Mouse (Mus musculus) liver, embryonic 13.5 days (tissue): ENCODE measurements at regions not wholly inside any gene's neighbourhood (a gene's known extent, or its start where the extent isn't known, plus 50 kb on each side); places are given as distances from the start of the nearest gene placed in this dataset.
A peak's percentile ranks its signal among the peaks of the same experiment; 100 is the strongest.
"Not testable (repeated sequence)": the region's sequence is repeated elsewhere in the genome, so short reads cannot be mapped to it uniquely, and the experiment has no call there.

Source experiments
- ATAC-seq: fragments of 200-750 bp; cut with Nextera tagmentation; 2 replicates; pipeline ENCODE4 v1.8.0; 2017; ENCODE audit warnings: low read depth, mild to moderate bottlenecking, moderate number of reproducible peaks, moderate library complexity
- DNase-seq: peaks from one replicate; pipeline ENCODE4 v3.0.0; 2022
- H3K27ac ChIP-seq: fragments of 300-500 bp; sonication (generic); 2 replicates; pipeline ENCODE4 v1.5.1; 2015; ENCODE audit warnings: moderate library complexity, mild to moderate bottlenecking, inconsistent platforms
- H3K27me3 ChIP-seq: fragments of 300-500 bp; sonication (generic); 2 replicates; pipeline ENCODE4 v1.6.1; 2015; ENCODE audit warnings: mild to moderate bottlenecking, inconsistent platforms
- H3K36me3 ChIP-seq: fragments of 300-500 bp; sonication (generic); 2 replicates; pipeline ENCODE4 v1.6.1; 2015; ENCODE audit warnings: mild to moderate bottlenecking, inconsistent platforms
- H3K4me1 ChIP-seq: fragments of 300-500 bp; sonication (generic); replicated peaks from 2 replicates; pipeline ENCODE4 v1.6.1; 2015; ENCODE audit warnings: inconsistent platforms
- H3K4me2 ChIP-seq: fragments of 300-500 bp; sonication (generic); 2 replicates; pipeline ENCODE4 v1.6.1; 2015; ENCODE audit warnings: inconsistent platforms, mild to moderate bottlenecking, moderate library complexity
- H3K4me3 ChIP-seq: fragments of 300-500 bp; sonication (generic); replicated peaks from 2 replicates; pipeline ENCODE4 v1.5.1; 2015; ENCODE audit warnings: mild to moderate bottlenecking, inconsistent platforms
- H3K9ac ChIP-seq: fragments of 300-500 bp; sonication (generic); 2 replicates; pipeline ENCODE4 v1.6.1; 2015; ENCODE audit warnings: mild to moderate bottlenecking, inconsistent platforms
- H3K9me3 ChIP-seq: fragments of 300-500 bp; sonication (generic); replicated peaks from 2 replicates; pipeline ENCODE4 v1.6.1; 2016; ENCODE audit warnings: inconsistent platforms
- WGBS: fragments of 180-500 bp; shearing (Covaris S2); methylation state at CpG from one replicate; pipeline ENCODE4 v1.1.7; 2015; ENCODE audit not compliant: insufficient replicate concordance; 5-methylcytosine and 5-hydroxymethylcytosine counted together

GRCm38 (mm10) chr16:55575609-55576283 lies 263.0 kb downstream of the Nfkbiz start:
- H3K4me3 ChIP-seq, H3K36me3 ChIP-seq, H3K9me3 ChIP-seq, DNase-seq, H3K9ac ChIP-seq, H3K27me3 ChIP-seq, H3K27ac ChIP-seq, H3K4me2 ChIP-seq, ATAC-seq, H3K4me1 ChIP-seq: not testable (repeated sequence)
- 53% methylated on average over 2 of the region's 2 CpGs for WGBS

- Histone ChIP-seq H3K27ac (no peak overlapping the region), H3K27me3 (no peaks in the 10 kb centered on the region), H3K36me3 (no peaks in the 10 kb centered on the region), H3K9ac (no peak overlapping the region), H3K9me3 (no peaks in the 10 kb centered on the region), H3K4me1 (no peaks in the 10 kb centered on the region), H3K4me3 (no peak overlapping the region), H3K4me2 (no peak overlapping the region)
- WGBS: 58% methylated on average over 7 of the region's 7 CpGs
- ATAC-seq (no peak), DNase-seq (no peak)
Observed at GRCm38 (mm10) chr16:55571106-55571505, 267.6 kb downstream of the Nfkbiz start.

GRCm38 (mm10) chr16:55570097-55570496 lies 268.6 kb downstream of the Nfkbiz start:
- H3K4me1 ChIP-seq: no peaks in the 10 kb centered on the region
- H3K9ac ChIP-seq: no peak overlapping the region
- no peak overlapping the region for H3K4me3 ChIP-seq
- ATAC-seq (no peak), DNase-seq (no peak)
- no peaks in the 10 kb centered on the region for H3K27me3 ChIP-seq
- 70% methylated on average over 5 of the region's 5 CpGs for WGBS
- no peaks in the 10 kb centered on the region for H3K9me3 ChIP-seq
- H3K4me2 ChIP-seq: no peak overlapping the region
- H3K36me3 ChIP-seq: no peaks in the 10 kb centered on the region
- H3K27ac ChIP-seq: no peak overlapping the region

GRCm38 (mm10) chr16:55555821-55556535 lies 258.2 kb upstream of the Zpld1 start:
- WGBS: 57% methylated on average over 10 of the region's 10 CpGs
- Histone ChIP-seq H3K4me1 (no peaks in the 10 kb centered on the region), H3K27ac (no peak overlapping the region), H3K4me2 (no peak overlapping the region), H3K27me3 (no peaks in the 10 kb centered on the region), H3K36me3 (no peaks in the 10 kb centered on the region), H3K4me3 (no peak overlapping the region), H3K9ac (no peak overlapping the region), H3K9me3 (no peaks in the 10 kb centered on the region)
- ATAC-seq: no peak
- DNase-seq: no peak

- no peak overlapping the region for H3K4me2 ChIP-seq
- H3K4me3 ChIP-seq: no peak overlapping the region
- H3K36me3 ChIP-seq: no peaks in the 10 kb centered on the region
- peak; percentile 0 for DNase-seq
- H3K4me1 ChIP-seq: no peaks in the 10 kb centered on the region
- no peaks in the 10 kb centered on the region for H3K9me3 ChIP-seq
- H3K9ac ChIP-seq: no peak overlapping the region
- 8% methylated on average over 6 of the region's 6 CpGs for WGBS
- no peak overlapping the region for H3K27ac ChIP-seq
- ATAC-seq: peak; percentile 62
- no peaks in the 10 kb centered on the region for H3K27me3 ChIP-seq
Observed at GRCm38 (mm10) chr16:55555224-55555623, 257.4 kb upstream of the Zpld1 start.

- Histone ChIP-seq H3K27me3 (no peaks in the 10 kb centered on the region), H3K4me3 (no peak overlapping the region), H3K4me1 (no peaks in the 10 kb centered on the region), H3K9ac (no peak overlapping the region), H3K27ac (no peak overlapping the region), H3K36me3 (no peaks in the 10 kb centered on the region), H3K4me2 (no peak overlapping the region), H3K9me3 (no peaks in the 10 kb centered on the region)
- 55% methylated on average over 4 of the region's 4 CpGs for WGBS
- no peak for ATAC-seq
- DNase-seq: no peak
Observed at GRCm38 (mm10) chr16:55553896-55554295, 256.1 kb upstream of the Zpld1 start.

- no peak for DNase-seq
- Histone ChIP-seq H3K4me2 (no peak overlapping the region), H3K4me3 (no peak overlapping the region), H3K36me3 (no peaks in the 10 kb centered on the region), H3K27me3 (no peaks in the 10 kb centered on the region), H3K27ac (no peak overlapping the region), H3K4me1 (no peaks in the 10 kb centered on the region), H3K9ac (no peak overlapping the region), H3K9me3 (no peaks in the 10 kb centered on the region)
- WGBS: 76% methylated on average over 1 of the region's 1 CpGs
- ATAC-seq: no peak
Observed at GRCm38 (mm10) chr16:55551348-55551747, 253.6 kb upstream of the Zpld1 start.

GRCm38 (mm10) chr16:55550649-55551312 lies 253.0 kb upstream of the Zpld1 start:
- 59% methylated on average over 4 of the region's 4 CpGs for WGBS
- no peaks in the 10 kb centered on the region for H3K36me3 ChIP-seq
- DNase-seq (no peak), ATAC-seq (no peak)
- no peaks in the 10 kb centered on the region for H3K9me3 ChIP-seq
- H3K27ac ChIP-seq: no peak overlapping the region
- H3K27me3 ChIP-seq: no peaks in the 10 kb centered on the region
- H3K4me3 ChIP-seq: no peak overlapping the region
- no peaks in the 10 kb centered on the region for H3K4me1 ChIP-seq
- H3K4me2 ChIP-seq: no peak overlapping the region
- H3K9ac ChIP-seq: no peak overlapping the region

GRCm38 (mm10) chr16:55547095-55547494 lies 249.3 kb upstream of the Zpld1 start:
- Histone ChIP-seq H3K4me3 (no peak overlapping the region), H3K4me2 (no peak overlapping the region), H3K9ac (no peak overlapping the region), H3K4me1 (no peaks in the 10 kb centered on the region), H3K27ac (no peak overlapping the region), H3K36me3 (no peaks in the 10 kb centered on the region), H3K27me3 (no peaks in the 10 kb centered on the region), H3K9me3 (no peaks in the 10 kb centered on the region)
- WGBS: 71% methylated on average over 2 of the region's 2 CpGs
- ATAC-seq (no peak), DNase-seq (no peak)

GRCm38 (mm10) chr16:55540336-55541015 lies 242.7 kb upstream of the Zpld1 start:
- no peak overlapping the region for H3K4me2 ChIP-seq
- H3K9ac ChIP-seq: no peak overlapping the region
- no peaks in the 10 kb centered on the region for H3K4me1 ChIP-seq
- no peaks in the 10 kb centered on the region for H3K9me3 ChIP-seq
- ATAC-seq: no peak
- WGBS: 52% methylated on average over 3 of the region's 3 CpGs
- H3K4me3 ChIP-seq: no peak overlapping the region
- no peaks in the 10 kb centered on the region for H3K27me3 ChIP-seq
- no peaks in the 10 kb centered on the region for H3K36me3 ChIP-seq
- no peak overlapping the region for H3K27ac ChIP-seq
- DNase-seq: no peak

GRCm38 (mm10) chr16:55539179-55539578 lies 241.4 kb upstream of the Zpld1 start:
- H3K4me3 ChIP-seq: no peak overlapping the region
- no peaks in the 10 kb centered on the region for H3K27me3 ChIP-seq
- no peaks in the 10 kb centered on the region for H3K9me3 ChIP-seq
- no peak overlapping the region for H3K27ac ChIP-seq
- no peak overlapping the region for H3K4me2 ChIP-seq
- DNase-seq: no peak
- H3K36me3 ChIP-seq: no peaks in the 10 kb centered on the region
- ATAC-seq: no peak
- H3K4me1 ChIP-seq: no peaks in the 10 kb centered on the region
- no peak overlapping the region for H3K9ac ChIP-seq
- 57% methylated on average over 1 of the region's 1 CpGs for WGBS
